Mouse (Mus musculus) gastrocnemius, adult 18-20 months (tissue): ENCODE measurements around the gene Olfr653. TPM values are rescaled to one million over a fixed set of nuclear protein-coding genes. Genes with fewer than 3 reads are reported as not detected.

Source experiments
- DNase-seq: peaks from one replicate; pipeline ENCODE4 v3.0.0; 2021; ENCODE audit warnings: low spot score
- long read RNA-seq, 2 experiments: library from polyadenylated mRNA; stranded (forward); transcript quantifications; one replicate each; pipeline ENCODE4 v2.0.0; 2021
- total RNA-seq, 2 experiments: library from RNA; stranded (reverse); gene quantifications; 2 replicates each; pipeline ENCODE4 v1.2.3; 2021

The Olfr653 gene
- total RNA-seq: not detected
- long read RNA-seq, experiment 1: 0 reads
- long read RNA-seq, experiment 2: 0 reads

GRCm38 (mm10) chr7:104577014-104577413, at the start of gene Olfr653:
Olfr653 (plus strand) TSS chr7:104577314.
- DNase-seq: no peak

- no peak for DNase-seq
Measured at GRCm38 (mm10) chr7:104549833-104550232, 27.3 kb upstream of the Olfr653 start, which contains the start of gene Olfr651. Olfr651 (plus strand) TSS chr7:104550133.

- no peak for DNase-seq
Measured at GRCm38 (mm10) chr7:104552700-104553099, 24.4 kb upstream of the Olfr653 start.

- DNase-seq: no peak
Measured at GRCm38 (mm10) chr7:104560601-104561000, 16.5 kb upstream of the Olfr653 start, which contains the start of gene Olfr652. Olfr652 (plus strand) TSS chr7:104560901.

- no peak for DNase-seq
Measured at GRCm38 (mm10) chr7:104580846-104581245, 3.7 kb downstream of the Olfr653 start.

GRCm38 (mm10) chr7:104581429-104581828, 4.3 kb downstream of the Olfr653 start:
- no peak for DNase-seq

GRCm38 (mm10) chr7:104586725-104587124, 9.6 kb downstream of the Olfr653 start, which contains the start of gene Olfr654:
Olfr654 (plus strand) TSS chr7:104587025.
- no peak for DNase-seq

- no peak for DNase-seq
Measured at GRCm38 (mm10) chr7:104588274-104588673, 11.2 kb downstream of the Olfr653 start.

GRCm38 (mm10) chr7:104601679-104602078, 24.6 kb downstream of the Olfr653 start, which contains the start of gene Olfr655:
Olfr655 (minus strand) TSS chr7:104601779.
- no peak for DNase-seq

GRCm38 (mm10) chr7:104603173-104603572, 26.1 kb downstream of the Olfr653 start:
- no peak for DNase-seq

GRCm38 (mm10) chr7:104604727-104605126, 27.6 kb downstream of the Olfr653 start:
- DNase-seq: no peak

- no peak for DNase-seq
Measured at GRCm38 (mm10) chr7:104613655-104614054, 36.5 kb downstream of the Olfr653 start, which contains the start of gene Olfr656. Olfr656 (plus strand) TSS chr7:104613955.

GRCm38 (mm10) chr7:104624494-104624893, 47.4 kb downstream of the Olfr653 start, which contains the start of gene Olfr657:
Olfr657 (plus strand) TSS chr7:104624794.
- no peak for DNase-seq

Other genes with a start within 250 kb of the Olfr653 start
- not detected for gene Trim34b, start 247.8 kb upstream of the Olfr653 start, total RNA-seq
- gene Trim12c, start 224.0 kb upstream of the Olfr653 start, total RNA-seq: 1 to 10 TPM; 2.4 to 2.8 TPM
- gene Trim30b, start 207.4 kb upstream of the Olfr653 start, total RNA-seq: not detected
- not detected for gene Trim30c, start 176.5 kb upstream of the Olfr653 start, total RNA-seq
- under 1 TPM; 0.53 to 1.00 TPM for gene Trim30a, start 112.1 kb upstream of the Olfr653 start, total RNA-seq
- gene Trim30d, start 69.5 kb upstream of the Olfr653 start, total RNA-seq: under 1 TPM; 0.34 to 0.64 TPM
- not detected for gene Olfr651, start 27.2 kb upstream of the Olfr653 start, total RNA-seq
- not detected for gene Olfr652, start 16.4 kb upstream of the Olfr653 start, total RNA-seq
- not detected for gene Olfr654, start 9.7 kb downstream of the Olfr653 start, total RNA-seq
- not detected for gene Olfr655, start 24.5 kb downstream of the Olfr653 start, total RNA-seq
- not detected for gene Olfr656, start 36.6 kb downstream of the Olfr653 start, total RNA-seq
- gene Olfr657, start 47.5 kb downstream of the Olfr653 start, total RNA-seq: not detected
- not detected for gene Olfr658, start 70.0 kb downstream of the Olfr653 start, total RNA-seq
- gene Olfr659, start 89.4 kb downstream of the Olfr653 start, total RNA-seq: not detected
- gene Olfr661, start 109.2 kb downstream of the Olfr653 start, total RNA-seq: not detected
- gene Usp17le, start 200.2 kb downstream of the Olfr653 start, total RNA-seq: not detected